Mouse (Mus musculus): ENCODE data around the gene Igdcc4. TPM values are rescaled to one million over a fixed set of nuclear protein-coding genes. Genes with fewer than 3 reads are reported as not detected.

The Igdcc4 gene
- polyA plus RNA-seq, 1 experiment from 2014 or later = 9.7 TPM

DNA sequence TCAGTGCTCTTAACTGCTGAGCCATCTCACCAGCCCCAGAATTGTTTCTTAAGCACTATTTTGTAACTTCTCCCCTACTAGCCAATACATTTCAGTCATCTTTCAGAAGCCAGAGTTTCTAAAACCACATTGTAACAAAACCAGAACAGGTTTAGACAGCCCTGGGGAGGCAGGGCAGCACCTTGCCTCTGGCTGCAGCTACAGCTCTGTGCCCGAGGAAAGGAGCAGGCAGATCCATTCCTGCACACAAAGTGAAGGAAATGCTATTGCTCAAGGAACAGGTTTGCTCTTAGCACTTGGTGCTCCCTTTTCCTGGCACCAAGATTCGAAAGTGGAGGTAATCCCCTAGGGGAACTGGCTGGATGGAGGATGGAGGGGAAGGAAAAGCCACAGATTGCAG lies 16.2 kb downstream of the Igdcc4 start:
- Histone ChIP-seq H3K27me3 (peaks cover 12% of the 10 kb centered on the region), H3K36me3 (peaks cover 25% of the 10 kb centered on the region), H3K9ac (no peak overlapping the region), H3K9me3 (no peaks in the 10 kb centered on the region), H3K27ac (no peak overlapping the region), H3K4me1 (replicated peaks) (no peaks in the 10 kb centered on the region; the same call in 1 of the 2 replicates), H3K4me2 (no peak overlapping the region), H3K4me3 (no peak overlapping the region)
- ATAC-seq (ENCODE audit: low FRiP score) = no peak
- 71% methylated on average over 2 of the region's 2 CpGs for WGBS

DNA sequence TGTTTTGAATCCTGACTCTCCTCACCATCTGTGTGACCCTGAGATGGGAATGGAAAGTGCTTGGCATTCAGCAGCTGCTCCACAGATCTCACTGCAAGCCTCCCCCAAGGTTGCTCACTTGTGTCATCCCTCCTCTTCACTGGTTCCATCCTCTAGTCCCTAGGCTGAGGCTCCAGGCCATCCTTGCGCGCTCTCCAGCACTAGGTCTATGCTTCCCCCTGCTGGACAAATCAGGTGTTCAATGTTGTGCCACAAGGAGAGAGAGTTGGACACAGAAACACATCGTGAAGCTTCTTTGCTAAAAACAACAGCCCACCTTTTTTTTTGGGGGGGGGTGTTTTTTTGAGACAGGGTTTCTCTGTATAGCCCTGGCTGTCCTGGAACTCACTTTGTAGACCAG lies 19.6 kb downstream of the Igdcc4 start:
- Histone ChIP-seq H3K4me3 (no peak overlapping the region), H3K4me1 (replicated peaks) (peaks cover 9% of the 10 kb centered on the region), H3K36me3 (peaks cover 20% of the 10 kb centered on the region), H3K27me3 (peaks cover 31% of the 10 kb centered on the region), H3K9me3 (no peaks in the 10 kb centered on the region), H3K4me2 (no peak overlapping the region), H3K9ac (no peak overlapping the region), H3K27ac (no peak overlapping the region)
- WGBS = 11% methylated on average over 3 of the region's 3 CpGs
- ATAC-seq (ENCODE audit: low FRiP score) = no peak

DNA sequence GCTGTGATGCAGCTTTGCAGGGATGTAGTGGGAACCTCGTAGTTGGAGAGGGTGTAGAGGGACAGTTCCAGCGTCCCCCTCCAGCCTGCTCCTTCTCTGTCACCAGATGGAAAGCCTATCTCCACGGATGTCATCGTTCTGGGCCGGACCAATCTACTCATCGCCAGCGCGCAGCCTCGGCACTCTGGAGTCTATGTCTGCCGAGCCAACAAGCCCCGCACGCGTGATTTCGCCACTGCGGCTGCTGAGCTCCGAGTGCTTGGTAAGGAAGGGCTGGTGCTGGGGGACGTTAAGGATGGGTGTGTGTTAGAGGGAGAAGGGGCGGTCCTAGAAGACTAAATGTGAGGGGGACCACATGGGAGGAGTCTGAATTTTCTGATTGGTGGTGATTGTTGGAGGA lies 21.3 kb downstream of the Igdcc4 start:
- no peak for ATAC-seq (ENCODE audit: low FRiP score)
- Histone ChIP-seq H3K4me2 (no peak overlapping the region), H3K27me3 (peaks cover 31% of the 10 kb centered on the region), H3K36me3 (peaks cover 17% of the 10 kb centered on the region), H3K4me1 (replicated peaks) (peaks cover 9% of the 10 kb centered on the region), H3K27ac (no peak overlapping the region), H3K4me3 (no peak overlapping the region; the same call in 1 of the 2 replicates), H3K9ac (no peak overlapping the region), H3K9me3 (no peaks in the 10 kb centered on the region)
- WGBS = 21% methylated on average over 18 of the region's 18 CpGs

DNA sequence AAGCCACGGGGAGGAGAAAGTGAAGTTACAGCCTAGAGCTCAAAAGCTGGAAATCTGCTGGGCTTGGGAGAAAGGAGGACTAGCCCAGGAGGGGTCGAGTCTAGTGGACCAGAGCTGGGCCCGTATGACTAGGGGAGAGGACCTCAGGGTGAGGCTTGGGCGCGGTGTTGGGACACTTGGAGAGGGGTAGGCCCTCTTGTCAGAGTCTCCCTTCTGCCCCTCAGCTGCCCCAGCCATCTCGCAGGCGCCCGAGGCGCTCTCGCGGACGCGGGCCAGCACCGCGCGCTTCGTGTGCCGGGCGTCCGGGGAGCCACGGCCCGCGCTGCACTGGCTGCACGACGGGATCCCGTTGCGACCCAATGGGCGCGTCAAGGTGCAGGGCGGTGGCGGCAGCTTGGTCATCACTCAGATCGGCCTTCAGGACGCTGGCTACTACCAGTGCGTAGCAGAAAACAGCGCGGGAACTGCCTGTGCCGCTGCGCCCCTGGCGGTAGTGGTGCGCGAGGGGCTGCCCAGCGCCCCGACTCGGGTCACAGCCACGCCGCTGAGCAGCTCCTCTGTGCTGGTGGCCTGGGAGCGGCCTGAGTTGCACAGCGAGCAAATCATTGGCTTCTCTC lies 22.4 kb downstream of the Igdcc4 start:
- 3% methylated on average over 48 of the region's 48 CpGs for WGBS
- Histone ChIP-seq H3K4me1 (replicated peaks) (peaks cover 13% of the 10 kb centered on the region), H3K9me3 (no peaks in the 10 kb centered on the region), H3K4me3 (peak overlapping the region; percentile 43), H3K4me2 (peak overlapping the region; percentile 87), H3K27me3 (peaks cover 31% of the 10 kb centered on the region), H3K9ac (peak overlapping the region; percentile 78), H3K36me3 (peaks cover 12% of the 10 kb centered on the region), H3K27ac (no peak overlapping the region)
- peak; percentile 65 for ATAC-seq (ENCODE audit: low FRiP score)

DNA sequence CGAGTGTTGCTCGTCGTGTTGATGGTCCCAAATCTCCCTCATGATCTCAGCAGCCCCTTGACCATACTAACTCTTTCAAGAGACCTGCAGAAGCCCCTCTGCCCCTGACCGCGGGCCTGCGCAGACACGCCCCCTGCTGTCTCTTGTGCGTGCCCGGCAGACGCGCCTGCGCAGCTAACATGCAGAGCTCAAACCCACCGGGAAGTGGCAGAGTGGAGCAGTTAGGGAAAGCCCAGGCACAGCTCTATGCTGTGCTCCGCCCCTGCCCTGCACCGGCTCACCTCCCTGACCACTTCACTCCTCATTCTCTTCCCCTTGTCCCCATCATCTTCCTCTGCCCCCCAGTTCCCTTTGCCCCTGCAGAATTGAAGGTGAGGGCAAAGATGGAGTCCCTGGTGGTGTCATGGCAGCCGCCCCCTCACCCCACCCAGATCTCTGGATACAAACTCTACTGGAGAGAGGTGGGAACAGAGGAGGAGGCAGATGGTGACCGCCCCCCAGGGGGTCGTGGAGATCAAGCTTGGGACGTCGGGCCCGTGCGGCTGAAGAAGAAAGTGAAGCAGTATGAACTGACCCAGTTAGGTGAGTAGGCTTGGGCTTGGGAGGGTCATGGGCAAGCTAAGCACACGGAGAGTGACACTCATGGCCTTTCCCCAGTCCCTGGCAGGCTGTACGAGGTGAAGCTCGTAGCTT lies 27.0 kb downstream of the Igdcc4 start:
- no peak for ATAC-seq (ENCODE audit: low FRiP score)
- peak overlapping the region; percentile 21 for H3K4me2 ChIP-seq
- 10% methylated on average over 25 of the region's 25 CpGs for WGBS
- H3K9ac ChIP-seq = no peak overlapping the region
- H3K27ac ChIP-seq = no peak overlapping the region
- peaks cover 23% of the 10 kb centered on the region for H3K36me3 ChIP-seq
- no peak overlapping the region for H3K4me3 ChIP-seq
- H3K9me3 ChIP-seq = no peaks in the 10 kb centered on the region
- H3K27me3 ChIP-seq = peaks cover 13% of the 10 kb centered on the region
- H3K4me1 ChIP-seq (replicated peaks) = peaks cover 13% of the 10 kb centered on the region

DNA sequence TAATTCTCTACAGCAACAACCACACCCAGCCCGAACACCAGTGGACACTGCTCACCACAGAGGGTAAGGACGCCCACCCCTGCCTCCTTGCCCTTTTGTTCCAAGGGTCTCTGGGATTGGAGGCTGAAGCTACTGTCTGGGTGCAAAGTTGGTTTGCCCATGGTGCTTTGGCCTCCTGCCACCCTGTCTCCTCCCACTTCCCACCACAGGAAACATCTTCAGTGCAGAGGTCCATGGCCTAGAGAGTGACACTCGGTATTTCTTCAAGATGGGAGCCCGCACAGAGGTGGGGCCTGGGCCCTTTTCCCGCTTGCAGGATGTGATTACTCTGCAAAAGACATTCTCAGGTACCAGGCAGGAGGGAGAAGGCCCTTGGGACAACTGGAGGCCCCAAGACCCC lies 30.4 kb downstream of the Igdcc4 start:
- H3K9me3 ChIP-seq = no peaks in the 10 kb centered on the region
- H3K4me1 ChIP-seq (replicated peaks) = peaks cover 29% of the 10 kb centered on the region
- no peak overlapping the region for H3K9ac ChIP-seq
- WGBS = 86% methylated on average over 5 of the region's 5 CpGs
- no peak overlapping the region for H3K4me2 ChIP-seq
- H3K27ac ChIP-seq = no peak overlapping the region
- ATAC-seq (ENCODE audit: low FRiP score) = no peak
- no peak overlapping the region for H3K4me3 ChIP-seq
- H3K36me3 ChIP-seq = peaks cover 30% of the 10 kb centered on the region
- peaks cover 10% of the 10 kb centered on the region; the same call in 1 of the 2 replicates for H3K27me3 ChIP-seq

DNA sequence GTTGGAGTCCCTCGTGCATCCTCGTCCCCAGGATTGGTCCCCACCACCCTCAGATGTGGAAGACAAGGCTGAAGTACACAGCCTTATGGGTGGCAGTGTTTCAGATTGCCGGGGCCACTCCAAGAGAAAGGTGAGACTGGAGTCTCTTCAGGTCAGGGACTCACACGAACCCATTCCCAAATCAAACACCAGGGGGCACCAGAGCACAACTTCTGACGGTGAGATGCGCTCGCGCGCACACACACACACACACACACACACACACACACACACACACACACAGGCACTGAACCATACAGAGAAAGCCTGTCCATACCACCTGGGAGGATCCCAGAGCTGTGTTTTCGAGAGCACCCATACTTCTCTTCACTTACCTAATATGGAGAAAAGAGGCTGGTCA lies 32.5 kb downstream of the Igdcc4 start:
- Histone ChIP-seq H3K9ac (no peak overlapping the region), H3K27me3 (peaks cover 10% of the 10 kb centered on the region; the same call in 1 of the 2 replicates), H3K4me3 (no peak overlapping the region), H3K36me3 (peaks cover 27% of the 10 kb centered on the region), H3K9me3 (no peaks in the 10 kb centered on the region), H3K27ac (no peak overlapping the region), H3K4me1 (replicated peaks) (peaks cover 30% of the 10 kb centered on the region), H3K4me2 (no peak overlapping the region)
- peak; percentile 63 for ATAC-seq (ENCODE audit: low FRiP score)
- 2% methylated on average over 10 of the region's 10 CpGs for WGBS

DNA sequence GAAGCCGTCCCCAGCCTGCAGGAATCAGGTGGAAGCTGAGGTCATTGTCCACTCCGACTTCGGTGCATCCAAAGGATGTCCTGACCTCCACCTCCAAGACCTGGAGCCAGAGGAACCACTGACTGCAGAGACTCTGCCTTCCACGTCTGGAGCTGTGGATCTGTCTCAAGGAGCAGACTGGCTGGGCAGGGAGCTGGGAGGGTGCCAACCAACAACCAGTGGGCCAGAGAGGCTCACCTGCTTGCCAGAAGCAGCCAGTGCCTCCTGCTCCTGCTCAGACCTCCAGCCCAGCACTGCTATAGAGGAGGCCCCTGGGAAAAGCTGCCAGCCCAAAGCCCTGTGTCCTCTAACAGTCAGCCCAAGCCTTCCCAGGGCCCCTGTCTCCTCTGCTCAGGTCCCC lies 33.8 kb downstream of the Igdcc4 start:
- WGBS = 76% methylated on average over 4 of the region's 4 CpGs
- H3K4me3 ChIP-seq = no peak overlapping the region
- H3K27ac ChIP-seq = no peak overlapping the region
- H3K4me2 ChIP-seq = no peak overlapping the region
- no peaks in the 10 kb centered on the region for H3K9me3 ChIP-seq
- no peak for ATAC-seq (ENCODE audit: low FRiP score)
- peak overlapping the region; percentile 39 for H3K9ac ChIP-seq
- H3K4me1 ChIP-seq (replicated peaks) = peaks cover 36% of the 10 kb centered on the region
- peaks cover 10% of the 10 kb centered on the region; the same call in 1 of the 2 replicates for H3K27me3 ChIP-seq
- H3K36me3 ChIP-seq = peaks cover 23% of the 10 kb centered on the region

DNA sequence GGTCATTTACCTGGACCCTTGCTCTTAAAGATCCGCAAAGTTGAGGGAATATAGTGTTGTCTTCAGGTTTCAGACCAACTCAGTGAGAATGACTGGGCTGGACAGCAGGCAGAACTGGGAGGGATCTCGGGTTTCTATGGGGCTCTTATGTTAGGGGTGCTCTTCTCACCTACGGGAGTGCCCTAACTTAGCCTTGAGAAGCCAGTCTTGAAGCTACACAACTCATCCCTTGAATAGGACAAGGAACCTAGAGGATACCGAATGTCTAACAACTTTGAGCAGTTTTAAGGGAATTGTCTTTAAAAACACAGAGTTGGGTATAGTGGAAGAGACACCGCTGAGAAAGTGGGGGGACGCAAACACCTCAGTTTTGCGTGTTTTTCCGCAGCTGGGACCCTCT lies 39.2 kb downstream of the Igdcc4 start:
- peak overlapping the region; percentile 97 for H3K9ac ChIP-seq

DNA sequence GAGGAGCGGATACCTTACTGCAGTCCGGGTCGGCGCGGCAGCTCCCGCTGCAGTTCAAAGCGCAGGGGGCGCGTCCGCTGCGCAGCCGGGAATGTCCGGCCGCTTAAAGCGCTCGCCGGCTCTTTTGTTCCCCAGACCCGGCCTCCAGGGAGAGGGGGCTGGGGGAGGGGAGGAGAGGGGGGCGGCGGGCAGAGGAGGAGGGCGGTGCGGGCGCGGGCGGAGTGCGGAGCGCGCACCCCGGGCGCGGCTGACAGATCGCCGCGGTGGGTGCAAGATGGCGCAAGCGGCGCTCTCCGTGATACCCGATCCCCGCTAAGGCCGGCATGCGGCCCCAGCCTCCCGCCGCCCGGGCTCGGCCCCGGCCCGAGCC lies 39.6 kb downstream of the Igdcc4 start, which contains the start of gene Igdcc3:
TSS of gene Igdcc3 (plus strand) at position 254 of the 370 bp plus-strand sequence.
- H3K4me2 ChIP-seq = peak within 1 kb of the TSS; percentile 87
- peak within 1 kb of the TSS; percentile 97 for H3K9ac ChIP-seq
- peaks cover 56% of the 10 kb centered on the region for H3K4me1 ChIP-seq (replicated peaks)
- under 1% methylated on average over 29 of the region's 48 CpGs for WGBS
- no peaks in the 10 kb centered on the region for H3K9me3 ChIP-seq
- peak within 1 kb of the TSS; percentile 96 for H3K4me3 ChIP-seq
- H3K36me3 ChIP-seq = peaks cover 18% of the 10 kb centered on the region
- H3K27ac ChIP-seq = peak within 1 kb of the TSS; percentile 98
- no peaks in the 10 kb centered on the region for H3K27me3 ChIP-seq
- peak; percentile 83 for ATAC-seq (ENCODE audit: low FRiP score)

More for the DNA sequence above, 39.2 kb downstream of the Igdcc4 start:
- Histone ChIP-seq H3K4me2 (peak overlapping the region; percentile 87), H3K4me1 (replicated peaks) (peaks cover 56% of the 10 kb centered on the region), H3K4me3 (peak overlapping the region; percentile 96), H3K27me3 (no peaks in the 10 kb centered on the region), H3K36me3 (peaks cover 18% of the 10 kb centered on the region), H3K9me3 (no peaks in the 10 kb centered on the region), H3K27ac (peak overlapping the region; percentile 98)
- WGBS = 2% methylated on average over 8 of the region's 8 CpGs
- no peak for ATAC-seq (ENCODE audit: low FRiP score)

DNA sequence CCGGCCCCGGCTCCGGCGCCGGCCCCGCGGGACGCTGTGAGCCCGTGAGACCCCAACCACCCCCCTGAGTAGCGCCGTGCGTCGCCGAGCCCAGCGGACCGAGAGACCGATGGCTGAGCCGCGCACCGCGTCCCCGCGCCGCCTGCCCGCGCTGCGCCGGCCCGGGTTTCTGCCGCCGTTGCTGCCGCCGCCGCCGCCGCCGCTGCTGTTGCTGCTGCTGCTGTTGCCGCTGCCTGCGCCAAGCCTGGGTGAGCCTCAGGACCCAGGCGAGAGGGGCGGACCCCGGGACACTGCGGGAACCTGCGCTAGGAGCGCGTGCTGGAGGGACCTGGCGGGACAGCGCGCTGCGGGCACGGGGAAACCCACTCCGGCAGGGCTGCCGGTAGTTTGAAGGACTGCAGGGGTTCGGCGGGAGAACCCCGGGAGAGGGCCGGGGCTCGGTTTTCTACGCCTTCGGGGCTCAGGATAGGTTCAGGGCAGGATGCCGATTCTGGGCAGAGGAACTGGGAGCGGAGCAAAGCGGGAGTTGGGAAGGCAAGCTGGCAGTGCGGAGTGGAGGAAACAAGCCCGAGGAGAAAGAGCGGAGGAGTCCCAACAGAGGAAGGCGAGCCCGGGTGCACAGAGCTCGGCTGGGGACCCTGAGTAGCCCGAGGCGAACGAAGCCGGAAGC lies 40.2 kb downstream of the Igdcc4 start:
- Histone ChIP-seq H3K27me3 (no peaks in the 10 kb centered on the region), H3K36me3 (peaks cover 23% of the 10 kb centered on the region), H3K4me1 (replicated peaks) (peaks cover 59% of the 10 kb centered on the region), H3K27ac (peak overlapping the region; percentile 98), H3K9me3 (no peaks in the 10 kb centered on the region), H3K4me2 (peak overlapping the region; percentile 87), H3K9ac (peak overlapping the region; percentile 97), H3K4me3 (peak overlapping the region; percentile 96)
- peak; percentile 73 for ATAC-seq (ENCODE audit: low FRiP score)
- under 1% methylated on average over 63 of the region's 73 CpGs for WGBS

DNA sequence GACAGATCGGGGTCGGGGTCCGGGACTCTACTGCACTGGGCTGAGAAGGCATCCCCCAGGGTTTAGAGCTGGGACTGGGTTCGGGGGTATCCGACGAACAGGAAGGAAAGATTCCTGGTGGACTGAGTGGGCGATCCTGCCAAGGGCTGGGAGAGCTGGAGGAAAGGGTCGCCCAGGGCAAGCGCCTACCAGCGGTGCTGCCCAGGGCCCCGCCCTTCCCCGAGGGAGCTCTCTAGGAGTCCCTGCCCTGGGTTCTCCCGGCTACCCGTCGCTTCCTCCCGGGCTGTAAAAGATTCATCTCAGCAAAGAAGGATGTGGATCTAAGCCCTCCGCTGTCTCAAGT lies 40.7 kb downstream of the Igdcc4 start:
- Histone ChIP-seq H3K4me2 (peak overlapping the region; percentile 87), H3K9me3 (no peaks in the 10 kb centered on the region), H3K36me3 (peaks cover 28% of the 10 kb centered on the region), H3K4me1 (replicated peaks) (peaks cover 60% of the 10 kb centered on the region), H3K9ac (peak overlapping the region; percentile 97), H3K27me3 (no peaks in the 10 kb centered on the region), H3K4me3 (peak overlapping the region; percentile 96), H3K27ac (peak overlapping the region; percentile 98)
- 1% methylated on average over 17 of the region's 17 CpGs for WGBS
- ATAC-seq (ENCODE audit: low FRiP score) = peak; percentile 45; the same call in 1 of the 2 replicates
